Mouse (Mus musculus): ENCODE results near the gene Mad2l2. TPM values are rescaled to one million over a fixed set of nuclear protein-coding genes. Genes with fewer than 3 reads are reported as not detected.

Gene Mad2l2
- polyA plus RNA-seq, 1 experiment from 2014 or later = 90.6 TPM

DNA sequence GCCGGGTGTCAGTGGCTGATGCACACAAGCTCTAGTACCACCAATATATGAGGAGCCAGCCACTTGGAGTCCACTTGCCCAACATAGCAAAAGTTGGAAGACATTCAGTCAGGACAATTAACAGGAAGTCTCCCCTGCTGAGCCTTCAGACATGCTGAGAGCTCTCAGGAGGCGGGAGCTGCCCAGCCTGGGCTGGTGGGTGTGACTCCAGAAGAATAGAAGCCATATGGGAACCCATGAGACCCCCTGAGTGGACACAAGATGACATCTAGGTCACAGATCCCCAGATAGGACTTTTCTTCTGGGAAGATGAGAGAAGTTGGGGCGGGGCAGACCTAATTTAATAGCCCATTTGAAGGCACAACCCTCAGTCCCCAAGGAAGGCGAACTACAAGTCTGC lies 41.0 kb upstream of the Mad2l2 start:
- H3K4me3 ChIP-seq = no peak overlapping the region
- no peak overlapping the region for H3K9ac ChIP-seq
- no peaks in the 10 kb centered on the region for H3K9me3 ChIP-seq
- no peaks in the 10 kb centered on the region for H3K27me3 ChIP-seq (replicated peaks)
- ATAC-seq (ENCODE audit: low FRiP score, low read depth) = no peak
- H3K36me3 ChIP-seq = no peaks in the 10 kb centered on the region
- no peak overlapping the region for H3K27ac ChIP-seq
- H3K4me2 ChIP-seq (replicated peaks) = no peak overlapping the region
- peaks cover 36% of the 10 kb centered on the region for H3K4me1 ChIP-seq
- WGBS = 41% methylated on average over 4 of the region's 4 CpGs

DNA sequence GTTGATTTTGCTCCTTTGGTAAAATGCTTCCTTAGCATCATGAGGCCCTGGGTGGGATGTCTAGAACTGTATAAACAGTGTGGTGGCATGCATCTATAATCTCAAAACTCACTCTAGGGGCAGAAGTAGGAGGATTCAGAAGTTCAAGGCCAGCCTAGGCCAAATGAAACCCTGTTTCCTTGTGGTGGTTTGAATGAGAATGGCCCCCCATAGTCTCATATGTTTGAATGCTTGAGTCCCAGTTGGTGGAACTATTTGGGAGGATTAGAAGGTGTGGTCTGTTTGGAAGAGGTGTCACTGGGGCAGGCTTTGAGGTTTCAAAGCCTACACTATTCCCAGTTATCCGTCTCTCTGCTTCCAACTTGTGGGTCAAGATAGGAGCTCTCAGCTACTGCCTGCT lies 39.0 kb upstream of the Mad2l2 start:
- Histone ChIP-seq H3K27ac (no peak overlapping the region), H3K4me2 (replicated peaks) (no peak overlapping the region), H3K27me3 (replicated peaks) (no peaks in the 10 kb centered on the region), H3K9ac (no peak overlapping the region), H3K4me1 (peaks cover 20% of the 10 kb centered on the region), H3K36me3 (no peaks in the 10 kb centered on the region), H3K9me3 (no peaks in the 10 kb centered on the region), H3K4me3 (no peak overlapping the region)
- WGBS = 93% methylated on average over 1 of the region's 1 CpGs
- no peak for ATAC-seq (ENCODE audit: low FRiP score, low read depth)

DNA sequence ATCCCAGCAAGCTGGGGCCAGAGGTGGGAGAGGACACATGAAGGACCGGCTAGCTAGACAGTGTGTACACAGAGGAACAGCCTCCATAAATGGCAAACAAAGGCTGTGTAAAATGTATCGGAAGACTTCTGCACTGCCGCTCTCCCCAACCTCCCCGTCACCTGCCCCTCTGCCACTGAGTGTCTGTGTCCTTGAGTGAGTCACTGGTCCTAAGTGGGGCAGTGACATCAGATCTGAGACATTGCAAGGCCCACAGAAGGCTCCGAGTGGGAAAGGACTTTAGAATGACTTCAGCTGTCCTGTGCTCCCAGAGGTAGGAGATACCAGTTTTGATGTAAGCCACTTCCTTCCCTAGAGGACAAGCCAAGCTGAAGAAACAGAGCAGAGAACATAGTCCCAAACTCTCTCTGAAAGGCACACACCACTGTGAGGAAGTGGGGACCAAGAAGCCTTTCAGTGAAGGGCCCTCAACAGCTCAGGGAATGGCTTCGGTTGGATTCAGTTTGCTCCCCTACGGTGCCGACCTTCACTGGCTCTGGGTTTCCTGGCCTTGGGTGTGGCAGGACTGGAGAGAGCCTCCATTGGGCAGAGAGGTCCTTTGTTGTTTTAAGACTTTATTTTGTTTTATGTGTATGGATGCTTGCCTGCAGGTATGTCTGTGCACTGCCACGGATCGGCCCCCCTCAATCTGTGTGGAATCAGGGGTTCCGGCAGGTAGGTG lies 37.5 kb upstream of the Mad2l2 start:
- H3K27ac ChIP-seq = no peak overlapping the region
- ATAC-seq (ENCODE audit: low FRiP score, low read depth) = no peak
- H3K4me1 ChIP-seq = peaks cover 6% of the 10 kb centered on the region
- WGBS = 91% methylated on average over 11 of the region's 11 CpGs
- H3K9me3 ChIP-seq = no peaks in the 10 kb centered on the region
- H3K36me3 ChIP-seq = no peaks in the 10 kb centered on the region
- no peak overlapping the region for H3K9ac ChIP-seq
- H3K4me3 ChIP-seq = no peak overlapping the region
- no peaks in the 10 kb centered on the region for H3K27me3 ChIP-seq (replicated peaks)
- H3K4me2 ChIP-seq (replicated peaks) = no peak overlapping the region

DNA sequence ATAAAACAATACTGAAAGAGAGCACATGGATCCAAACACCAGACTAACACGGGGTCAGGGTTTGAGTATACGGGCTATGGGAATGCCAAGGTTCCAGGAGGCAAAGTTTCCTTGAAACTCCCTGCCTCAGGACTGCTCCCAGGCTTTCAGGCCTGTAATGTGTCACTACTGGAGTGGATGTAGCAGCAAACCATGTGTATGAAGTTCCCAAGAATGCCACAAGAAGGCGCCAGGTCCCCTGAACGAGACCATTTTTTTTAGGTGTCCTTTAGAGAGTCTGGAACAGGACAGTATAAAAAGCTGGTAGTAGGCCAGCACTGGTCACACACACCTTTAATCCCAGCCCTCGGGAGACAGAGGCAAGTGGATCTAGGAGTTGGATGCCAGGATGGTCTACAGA lies 36.0 kb upstream of the Mad2l2 start:
- H3K4me3 ChIP-seq = no peak overlapping the region
- no peaks in the 10 kb centered on the region for H3K9me3 ChIP-seq
- H3K36me3 ChIP-seq = no peaks in the 10 kb centered on the region
- H3K27ac ChIP-seq = no peak overlapping the region
- no peak overlapping the region for H3K9ac ChIP-seq
- WGBS = 85% methylated on average over 5 of the region's 5 CpGs
- H3K27me3 ChIP-seq (replicated peaks) = no peaks in the 10 kb centered on the region
- no peak for ATAC-seq (ENCODE audit: low FRiP score, low read depth)
- H3K4me2 ChIP-seq (replicated peaks) = no peak overlapping the region
- no peaks in the 10 kb centered on the region for H3K4me1 ChIP-seq

DNA sequence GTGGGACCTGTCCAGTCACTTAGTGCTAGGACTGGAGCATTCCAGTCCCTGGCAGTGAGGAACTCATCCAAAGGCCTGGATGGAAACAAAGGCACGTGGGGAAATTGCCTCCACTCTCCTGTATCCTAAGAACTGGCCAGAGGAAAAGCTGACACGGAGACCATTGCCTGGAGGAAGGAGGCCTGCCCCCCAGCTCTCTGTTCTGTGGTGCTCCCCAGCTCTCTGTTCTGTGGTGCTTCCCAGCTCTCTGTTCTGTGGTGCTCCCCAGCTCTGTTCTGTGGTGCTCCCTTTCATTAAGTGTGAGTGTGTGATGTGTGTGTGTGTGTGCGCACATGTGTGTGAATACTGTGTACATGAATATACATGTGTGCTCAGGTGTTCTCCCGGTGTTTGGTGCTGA lies 35.1 kb upstream of the Mad2l2 start:
- ATAC-seq (ENCODE audit: low FRiP score, low read depth) = no peak
- Histone ChIP-seq H3K27me3 (replicated peaks) (no peaks in the 10 kb centered on the region), H3K4me2 (replicated peaks) (no peak overlapping the region), H3K27ac (no peak overlapping the region), H3K9ac (no peak overlapping the region), H3K4me3 (no peak overlapping the region), H3K4me1 (no peaks in the 10 kb centered on the region), H3K9me3 (no peaks in the 10 kb centered on the region), H3K36me3 (no peaks in the 10 kb centered on the region)
- 76% methylated on average over 4 of the region's 4 CpGs for WGBS

DNA sequence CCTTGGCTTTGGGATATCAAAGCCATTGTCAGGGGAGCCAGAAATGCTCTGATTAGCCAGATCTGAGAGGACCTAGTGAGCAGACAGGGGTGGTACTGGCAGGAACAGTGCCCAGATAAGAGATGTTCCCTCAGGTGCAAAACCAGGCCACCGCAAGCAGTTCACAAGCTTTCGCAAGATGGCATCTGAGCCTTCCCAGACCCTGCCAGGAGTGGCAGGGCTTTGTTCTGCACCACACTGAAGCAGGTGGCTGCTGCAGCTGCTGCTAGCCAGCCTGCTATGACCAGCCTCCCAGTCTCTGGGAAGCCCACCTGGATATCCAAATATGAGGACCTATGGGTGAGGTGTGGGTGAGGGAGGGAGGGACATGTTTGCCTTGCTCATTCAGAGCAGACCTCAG lies 32.2 kb upstream of the Mad2l2 start:
- ATAC-seq (ENCODE audit: low FRiP score, low read depth) = no peak
- 98% methylated on average over 2 of the region's 2 CpGs for WGBS
- no peak overlapping the region for H3K4me2 ChIP-seq (replicated peaks)
- peaks cover 7% of the 10 kb centered on the region; the same call in 1 of the 2 replicates for H3K4me1 ChIP-seq
- no peaks in the 10 kb centered on the region for H3K9me3 ChIP-seq
- no peak overlapping the region for H3K27ac ChIP-seq
- no peak overlapping the region for H3K4me3 ChIP-seq
- peaks cover 13% of the 10 kb centered on the region for H3K36me3 ChIP-seq
- peak overlapping the region; percentile 2; the same call in 1 of the 2 replicates for H3K9ac ChIP-seq
- no peaks in the 10 kb centered on the region for H3K27me3 ChIP-seq (replicated peaks)

DNA sequence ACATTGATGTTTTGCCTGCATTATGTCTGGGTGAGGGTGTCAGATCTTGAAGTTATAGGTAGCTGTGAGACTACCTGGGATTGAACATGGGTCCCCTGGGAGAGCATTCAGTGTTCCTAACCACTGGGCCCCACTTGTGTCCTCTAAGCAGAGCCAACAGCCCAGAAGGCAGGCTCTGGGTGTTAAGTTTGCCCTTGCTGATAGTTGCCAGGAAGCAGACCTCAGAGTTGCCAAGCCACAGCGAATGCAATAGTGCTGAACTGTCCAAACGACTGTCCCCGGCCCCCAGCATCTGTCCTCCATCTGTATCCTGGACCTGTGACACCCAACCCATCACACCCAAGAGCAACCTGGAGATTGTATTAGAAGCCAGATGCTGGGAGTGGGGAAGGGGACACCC lies 31.5 kb upstream of the Mad2l2 start:
- H3K4me3 ChIP-seq = no peak overlapping the region
- no peaks in the 10 kb centered on the region for H3K9me3 ChIP-seq
- H3K36me3 ChIP-seq = peaks cover 13% of the 10 kb centered on the region
- 89% methylated on average over 3 of the region's 3 CpGs for WGBS
- H3K4me2 ChIP-seq (replicated peaks) = no peak overlapping the region
- H3K27ac ChIP-seq = no peak overlapping the region
- peaks cover 7% of the 10 kb centered on the region; the same call in 1 of the 2 replicates for H3K4me1 ChIP-seq
- H3K27me3 ChIP-seq (replicated peaks) = no peaks in the 10 kb centered on the region
- no peak for ATAC-seq (ENCODE audit: low FRiP score, low read depth)
- H3K9ac ChIP-seq = no peak overlapping the region

DNA sequence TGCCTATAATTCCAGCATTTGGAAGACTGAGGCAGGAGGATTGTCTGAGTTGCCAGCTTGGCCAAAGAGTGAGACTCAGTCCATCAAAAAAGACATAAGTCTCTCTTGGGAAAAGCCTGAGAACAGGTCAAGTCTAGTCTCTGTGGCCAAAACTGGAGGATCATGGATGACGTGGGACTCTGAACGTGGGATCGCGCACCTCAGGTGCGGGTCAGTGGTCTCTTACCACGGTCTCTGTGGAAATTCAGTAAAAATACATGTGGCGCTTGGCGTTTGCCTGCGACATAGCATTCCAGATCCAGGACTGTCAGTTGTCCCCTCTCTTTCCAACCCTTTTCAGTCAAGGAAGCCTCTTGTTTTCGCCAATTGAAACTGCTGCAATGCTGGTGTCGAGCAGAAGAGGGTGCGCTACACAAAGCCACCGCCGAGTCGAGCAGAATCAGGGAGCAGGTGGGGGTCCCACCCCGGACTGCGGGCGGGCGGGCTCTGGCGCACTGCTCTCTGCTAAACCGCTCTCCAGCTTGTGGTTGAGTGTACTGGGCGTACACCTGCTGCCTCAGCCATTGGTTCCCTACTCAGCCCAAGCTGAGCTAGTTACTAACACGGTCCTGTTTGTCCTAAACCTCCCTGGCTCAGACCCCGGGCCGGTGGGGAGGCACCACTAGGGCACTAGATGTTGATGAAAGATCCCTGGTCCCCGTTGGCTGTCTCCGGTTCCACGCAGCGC lies 28.2 kb upstream of the Mad2l2 start:
- Histone ChIP-seq H3K4me3 (0 out of 2 replicates have a peak overlapping the region, but pooled peaks have one; percentile 0), H3K36me3 (peaks cover 13% of the 10 kb centered on the region), H3K27ac (no peak overlapping the region), H3K4me1 (peaks cover 7% of the 10 kb centered on the region; the same call in 1 of the 2 replicates), H3K9me3 (no peaks in the 10 kb centered on the region), H3K27me3 (replicated peaks) (no peaks in the 10 kb centered on the region), H3K4me2 (replicated peaks) (peak overlapping the region; percentile 53), H3K9ac (0 out of 2 replicates have a peak overlapping the region, but pooled peaks have one; percentile 22)
- ATAC-seq (ENCODE audit: low FRiP score, low read depth) = peak; percentile 82
- WGBS = 20% methylated on average over 29 of the region's 29 CpGs

DNA sequence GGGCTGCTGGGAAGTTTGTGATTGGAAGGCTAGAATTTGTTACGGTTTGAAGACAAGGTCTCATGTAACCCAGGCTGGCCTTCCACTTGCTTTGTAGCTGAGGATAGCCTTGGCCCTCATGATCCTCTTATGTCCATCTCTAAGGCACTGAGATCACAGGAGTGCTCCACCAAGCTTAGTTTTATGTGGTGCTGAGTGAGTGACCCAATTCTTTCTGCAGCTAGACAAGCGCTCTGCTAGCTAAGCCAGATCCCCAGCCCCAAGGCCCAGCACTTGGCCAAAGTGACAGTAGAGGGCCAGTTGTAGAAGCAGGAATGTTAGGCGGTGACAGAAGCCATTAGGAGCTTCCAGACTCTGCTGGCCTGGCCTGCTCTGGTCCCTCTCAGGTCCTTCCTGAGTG lies 26.0 kb upstream of the Mad2l2 start:
- H3K9me3 ChIP-seq = no peaks in the 10 kb centered on the region
- 84% methylated on average over 3 of the region's 3 CpGs for WGBS
- no peak overlapping the region for H3K27ac ChIP-seq
- no peak overlapping the region for H3K9ac ChIP-seq
- peaks cover 27% of the 10 kb centered on the region for H3K36me3 ChIP-seq
- no peaks in the 10 kb centered on the region for H3K27me3 ChIP-seq (replicated peaks)
- ATAC-seq (ENCODE audit: low FRiP score, low read depth) = no peak
- H3K4me3 ChIP-seq = no peak overlapping the region
- H3K4me2 ChIP-seq (replicated peaks) = no peak overlapping the region
- peaks cover 20% of the 10 kb centered on the region for H3K4me1 ChIP-seq

DNA sequence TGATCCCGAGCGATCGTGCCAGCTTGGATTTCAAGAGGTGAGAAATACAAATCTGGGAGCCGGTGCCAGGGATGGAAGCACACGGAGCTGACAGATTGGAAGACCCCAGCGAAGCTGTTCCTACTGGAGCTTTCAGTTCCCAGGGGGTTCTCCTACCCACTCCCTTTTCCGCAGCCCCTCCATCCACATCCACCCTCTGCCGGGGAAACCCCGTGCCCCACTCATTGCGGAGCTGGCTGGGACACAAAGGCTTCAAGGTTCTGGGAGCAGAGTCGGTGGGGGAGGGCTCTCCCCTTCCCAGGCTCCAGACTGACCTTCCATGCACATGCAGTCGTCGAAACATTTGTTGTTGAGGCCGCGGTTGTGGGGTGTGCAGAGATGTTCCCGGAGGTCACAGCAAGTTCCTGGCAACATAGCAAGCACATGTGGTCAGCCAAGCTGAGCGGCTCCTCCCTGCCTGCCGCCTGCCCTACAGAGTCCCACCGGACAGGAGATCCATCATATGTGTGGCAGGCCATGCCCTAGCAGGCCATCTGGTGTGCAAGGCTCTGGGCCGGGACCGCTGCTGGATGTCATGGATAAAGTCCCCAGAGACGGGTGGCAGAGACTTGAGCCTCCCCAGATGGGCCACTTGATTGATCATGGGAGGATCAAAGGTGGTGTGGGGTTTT lies 22.4 kb upstream of the Mad2l2 start:
- Histone ChIP-seq H3K4me2 (replicated peaks) (0 out of 2 replicates have a peak overlapping the region, but pooled peaks have one; percentile 10), H3K9me3 (no peaks in the 10 kb centered on the region), H3K27me3 (replicated peaks) (no peaks in the 10 kb centered on the region), H3K27ac (no peak overlapping the region), H3K4me1 (peaks cover 13% of the 10 kb centered on the region), H3K36me3 (peaks cover 39% of the 10 kb centered on the region; the same call in 1 of the 2 replicates), H3K9ac (no peak overlapping the region), H3K4me3 (no peak overlapping the region)
- 51% methylated on average over 22 of the region's 22 CpGs for WGBS
- ATAC-seq (ENCODE audit: low FRiP score, low read depth) = peak; percentile 36

DNA sequence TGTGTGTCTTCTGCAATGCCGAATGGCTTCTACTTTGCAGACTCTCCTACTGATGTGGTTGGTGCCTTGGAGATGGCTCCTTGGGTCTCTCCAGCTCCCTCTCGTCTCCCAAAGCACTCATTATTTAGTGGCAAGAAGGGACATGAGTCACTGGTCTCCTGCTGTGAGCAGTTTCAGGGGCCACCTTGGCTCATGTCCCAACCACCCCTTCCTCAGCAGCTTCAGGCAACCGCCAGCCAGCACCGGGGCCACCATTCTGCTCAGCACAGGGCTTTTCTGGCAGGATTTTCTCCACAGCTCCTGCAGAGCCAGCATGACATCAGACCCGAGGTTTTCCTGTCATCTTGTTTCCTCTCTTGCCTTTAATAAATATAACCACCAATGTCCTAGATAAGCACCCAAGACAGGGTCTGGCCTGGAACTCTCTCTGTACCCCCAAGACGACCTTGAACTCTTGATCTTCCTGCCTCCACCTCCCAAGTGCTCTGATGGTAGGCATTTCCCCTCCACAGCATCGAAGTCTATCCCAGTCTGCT lies 21.6 kb upstream of the Mad2l2 start:
- no peaks in the 10 kb centered on the region for H3K27me3 ChIP-seq (replicated peaks)
- no peaks in the 10 kb centered on the region for H3K9me3 ChIP-seq
- ATAC-seq (ENCODE audit: low FRiP score, low read depth) = no peak
- no peak overlapping the region for H3K9ac ChIP-seq
- no peak overlapping the region for H3K4me3 ChIP-seq
- H3K27ac ChIP-seq = no peak overlapping the region
- no peak overlapping the region for H3K4me2 ChIP-seq (replicated peaks)
- peaks cover 44% of the 10 kb centered on the region; the same call in 1 of the 2 replicates for H3K36me3 ChIP-seq
- peaks cover 13% of the 10 kb centered on the region for H3K4me1 ChIP-seq
- WGBS = 68% methylated on average over 7 of the region's 7 CpGs

DNA sequence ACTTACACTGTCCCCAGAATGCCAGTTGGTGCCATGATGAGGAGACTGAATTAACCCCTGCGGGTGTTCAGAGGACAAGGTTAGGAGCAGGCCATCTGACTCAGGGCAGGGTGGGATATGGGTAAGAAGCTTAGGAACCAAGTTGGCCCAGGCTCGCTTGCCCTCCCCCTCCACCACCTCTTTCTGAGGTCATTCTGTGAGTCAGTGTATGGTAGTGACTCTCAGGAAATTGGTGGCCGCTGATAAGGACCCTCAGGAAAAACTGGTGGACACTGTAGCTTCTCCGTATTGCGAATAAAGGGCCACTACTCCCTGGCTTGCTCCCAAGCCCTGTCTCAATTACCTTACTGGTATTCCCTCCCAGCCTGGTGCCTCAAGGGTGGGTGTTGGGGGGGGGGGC lies 21.0 kb upstream of the Mad2l2 start:
- no peak overlapping the region for H3K27ac ChIP-seq
- 86% methylated on average over 5 of the region's 5 CpGs for WGBS
- no peak overlapping the region for H3K4me3 ChIP-seq
- no peak for ATAC-seq (ENCODE audit: low FRiP score, low read depth)
- no peak overlapping the region for H3K4me2 ChIP-seq (replicated peaks)
- peaks cover 13% of the 10 kb centered on the region for H3K4me1 ChIP-seq
- no peaks in the 10 kb centered on the region for H3K9me3 ChIP-seq
- no peaks in the 10 kb centered on the region for H3K27me3 ChIP-seq (replicated peaks)
- H3K9ac ChIP-seq = no peak overlapping the region
- peaks cover 50% of the 10 kb centered on the region; the same call in 1 of the 2 replicates for H3K36me3 ChIP-seq
